Mouse (Mus musculus) heart, embryonic 10.5 days (tissue): ENCODE data around the gene Rsrc1. TPM values are rescaled to one million over a fixed set of nuclear protein-coding genes. Genes with fewer than 3 reads are reported as not detected.
"Not testable (repeated sequence)": the region's sequence is repeated elsewhere in the genome, so short reads cannot be mapped to it uniquely, and the experiment has no call there.

Experiments
- DNase-seq: peaks from one replicate; pipeline ENCODE4 v3.0.0-alpha.2; 2017; ENCODE audit warnings: low spot score
- H3K27ac ChIP-seq: fragments of 300-500 bp; sonication (generic); 2 replicates; pipeline ENCODE4 v1.5.1; 2016; ENCODE audit warnings: mild to moderate bottlenecking
- H3K27me3 ChIP-seq: fragments of 300-500 bp; sonication (generic); 2 replicates; pipeline ENCODE4 v1.6.1; 2016; ENCODE audit warnings: mild to moderate bottlenecking; ENCODE audit not compliant: poor library complexity, insufficient read depth, severe bottlenecking
- H3K36me3 ChIP-seq: fragments of 300-500 bp; sonication (generic); 2 replicates; pipeline ENCODE4 v1.6.1; 2016; ENCODE audit warnings: mild to moderate bottlenecking, moderate library complexity
- H3K4me1 ChIP-seq: fragments of 300-500 bp; sonication (generic); 2 replicates; pipeline ENCODE4 v1.6.1; 2016; ENCODE audit warnings: mild to moderate bottlenecking
- H3K4me3 ChIP-seq: fragments of 300-500 bp; sonication (generic); 2 replicates; pipeline ENCODE4 v1.5.1; 2016; ENCODE audit warnings: mild to moderate bottlenecking, moderate library complexity
- H3K9me3 ChIP-seq: fragments of 300-500 bp; sonication (generic); 2 replicates; pipeline ENCODE4 v1.6.1; 2016; ENCODE audit warnings: mild to moderate bottlenecking, moderate library complexity
- WGBS: fragments of 180-500 bp; shearing (Covaris S2); methylation state at CpG from one replicate; pipeline ENCODE4 v1.1.7; 2016; 5-methylcytosine and 5-hydroxymethylcytosine counted together
- polyA plus RNA-seq: library from polyadenylated mRNA; unstranded; fragments of >200 nt; fragmentation: Nextera tagmentation; extraction: Ambion mirVana; gene quantifications from 2 replicates; pipeline ENCODE4 v1.2.1, GENCODE M21; 2016

Rsrc1 gene
- polyA plus RNA-seq, 1 experiment from 2014 or later, result 35.6 TPM

DNA sequence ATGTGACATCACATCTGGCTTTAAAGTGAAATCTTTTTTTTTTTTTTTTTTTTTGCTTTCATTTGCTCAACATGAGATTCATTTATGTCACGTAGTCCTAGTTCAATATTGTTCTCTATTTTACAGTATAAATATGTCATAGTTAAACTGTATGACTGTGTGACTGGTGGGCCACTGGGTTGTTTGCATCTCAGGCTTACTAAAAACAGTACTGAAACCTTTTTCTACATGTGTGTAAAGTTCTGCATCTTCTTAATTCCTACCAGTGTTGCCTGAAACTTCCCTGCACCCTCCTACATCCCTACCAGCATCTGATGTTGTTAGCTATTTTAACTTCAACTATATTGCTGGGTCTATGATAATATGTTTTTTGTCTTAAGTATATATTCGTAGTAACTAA lies 78.6 kb downstream of the Rsrc1 start:
- Histone ChIP-seq H3K36me3 (0 out of 2 replicates have a peak, but pooled peaks cover 8% of the 10 kb centered on the region), H3K9me3 (no peaks in the 10 kb centered on the region), H3K27ac (no peak overlapping the region), H3K4me1 (no peaks in the 10 kb centered on the region), H3K4me3 (no peak overlapping the region), H3K27me3 (no peaks in the 10 kb centered on the region)
- DNase-seq, result no peak
- 94% methylated on average over 2 of the region's 2 CpGs for WGBS

DNA sequence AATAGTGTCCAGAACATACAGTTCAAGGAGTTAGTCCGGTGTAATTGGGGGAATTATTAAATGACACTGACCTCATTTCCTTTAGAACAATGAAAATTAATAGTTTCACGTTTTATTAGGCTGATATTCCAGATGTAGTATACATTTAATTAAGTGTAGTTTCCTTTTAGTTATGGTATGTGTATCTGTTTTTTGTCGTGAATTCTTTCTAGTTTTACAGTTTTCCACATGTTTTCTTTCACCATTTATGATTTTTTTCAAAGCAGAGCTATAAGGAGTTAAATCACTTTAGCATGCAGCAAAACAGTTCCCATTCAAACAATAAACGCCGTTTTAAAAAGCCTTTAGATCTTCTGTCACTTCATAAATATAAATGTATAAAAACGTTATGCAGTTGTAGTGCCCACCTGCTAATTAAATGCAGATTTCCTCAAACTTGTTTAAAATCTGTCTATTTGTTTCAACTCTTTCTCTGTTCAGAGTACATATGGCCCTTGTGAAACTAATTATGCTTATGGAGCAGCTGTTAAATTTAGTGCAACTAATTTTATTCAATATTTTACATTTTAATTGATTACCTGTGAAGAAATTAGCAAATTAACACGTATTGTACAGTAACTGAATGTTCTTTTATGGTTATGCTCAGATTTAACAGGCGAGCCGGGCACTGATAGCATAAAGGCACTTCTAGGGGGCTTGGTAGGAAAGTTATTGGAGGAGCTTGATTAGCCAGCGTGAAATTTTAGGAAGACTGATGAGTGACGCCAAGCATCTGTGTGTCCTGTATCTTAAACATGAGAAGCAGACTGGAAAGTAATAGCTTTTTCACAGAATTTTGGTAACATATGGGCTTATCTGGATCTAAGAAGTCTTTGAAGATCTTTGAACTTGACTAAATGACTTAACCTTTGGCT lies 89.6 kb downstream of the Rsrc1 start:
- no peak for DNase-seq
- H3K4me1 ChIP-seq, result no peaks in the 10 kb centered on the region
- H3K36me3 ChIP-seq, result 0 out of 2 replicates have a peak, but pooled peaks cover 4% of the 10 kb centered on the region
- H3K27me3 ChIP-seq, result no peaks in the 10 kb centered on the region
- WGBS, result 88% methylated on average over 11 of the region's 11 CpGs
- no peak overlapping the region for H3K27ac ChIP-seq
- no peaks in the 10 kb centered on the region for H3K9me3 ChIP-seq
- no peak overlapping the region for H3K4me3 ChIP-seq

DNA sequence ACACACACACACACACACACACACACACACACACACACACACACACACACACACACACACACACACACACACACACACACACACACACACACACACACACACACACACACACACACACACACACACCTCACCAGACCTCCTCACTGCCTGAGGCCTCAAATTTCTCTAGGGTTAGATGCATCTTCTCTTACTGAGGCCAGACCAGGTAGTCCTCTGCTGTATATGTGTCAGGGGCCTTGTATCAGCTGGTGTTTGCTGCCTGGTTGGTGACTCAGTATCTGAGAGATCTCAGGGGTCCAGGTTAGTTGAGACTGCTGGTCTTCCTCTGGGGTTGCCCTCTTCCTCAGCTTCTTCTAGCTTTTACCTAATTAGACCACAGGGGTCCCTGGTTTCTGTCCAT lies 92.5 kb downstream of the Rsrc1 start:
- not testable (repeated sequence) for H3K27me3 ChIP-seq, H3K4me1 ChIP-seq, H3K9me3 ChIP-seq, DNase-seq, H3K36me3 ChIP-seq, H3K27ac ChIP-seq, H3K4me3 ChIP-seq

DNA sequence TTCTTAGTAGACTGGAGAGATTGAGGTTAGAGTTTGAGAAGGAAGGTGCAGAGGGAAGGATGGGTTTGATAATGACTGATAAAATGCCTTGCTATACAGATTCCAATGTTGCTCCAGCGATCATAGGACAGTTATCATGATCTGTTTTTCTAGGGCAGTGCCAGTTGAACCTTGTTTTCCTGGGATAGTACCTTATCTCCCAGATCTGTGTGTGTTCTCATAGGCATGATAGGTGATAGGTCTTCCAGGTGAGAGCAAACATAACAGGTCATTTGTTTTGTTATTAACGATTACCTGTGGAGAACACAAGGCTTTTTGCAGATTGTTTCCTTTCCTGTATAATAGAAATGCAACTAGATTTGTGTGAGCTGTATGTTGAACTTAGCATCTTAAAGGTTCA lies 94.3 kb downstream of the Rsrc1 start:
- H3K27ac ChIP-seq, result no peak overlapping the region
- no peak for DNase-seq
- peaks cover 4% of the 10 kb centered on the region; the same call in 1 of the 2 replicates for H3K36me3 ChIP-seq
- H3K4me1 ChIP-seq, result no peaks in the 10 kb centered on the region
- H3K4me3 ChIP-seq, result no peak overlapping the region
- WGBS, result 92% methylated on average over 2 of the region's 2 CpGs
- H3K9me3 ChIP-seq, result no peaks in the 10 kb centered on the region
- no peaks in the 10 kb centered on the region for H3K27me3 ChIP-seq

DNA sequence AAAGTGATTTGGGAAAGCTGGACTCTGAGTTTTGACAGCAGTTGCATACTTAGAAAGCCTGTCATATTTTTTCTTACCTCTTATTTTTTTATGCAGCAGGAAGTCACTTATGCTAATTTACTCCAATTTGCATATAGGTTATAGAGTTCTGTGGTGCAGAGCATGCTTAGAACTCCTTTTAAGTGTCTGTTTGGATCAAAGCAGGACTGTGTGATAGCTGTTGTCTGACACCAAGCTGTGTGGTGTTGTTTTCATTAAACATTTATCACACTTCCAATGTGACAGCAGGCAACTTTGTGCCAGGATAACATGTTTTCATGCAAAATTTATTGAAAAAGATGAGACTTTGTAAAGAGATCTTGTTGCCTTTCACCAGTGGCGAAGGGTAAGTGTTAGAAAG lies 103.6 kb downstream of the Rsrc1 start:
- no peaks in the 10 kb centered on the region for H3K9me3 ChIP-seq
- H3K4me3 ChIP-seq, result no peak overlapping the region
- no peaks in the 10 kb centered on the region for H3K27me3 ChIP-seq
- H3K27ac ChIP-seq, result no peak overlapping the region
- no peaks in the 10 kb centered on the region for H3K36me3 ChIP-seq
- WGBS, result 98% methylated on average over 1 of the region's 1 CpGs
- DNase-seq, result no peak
- no peaks in the 10 kb centered on the region for H3K4me1 ChIP-seq

DNA sequence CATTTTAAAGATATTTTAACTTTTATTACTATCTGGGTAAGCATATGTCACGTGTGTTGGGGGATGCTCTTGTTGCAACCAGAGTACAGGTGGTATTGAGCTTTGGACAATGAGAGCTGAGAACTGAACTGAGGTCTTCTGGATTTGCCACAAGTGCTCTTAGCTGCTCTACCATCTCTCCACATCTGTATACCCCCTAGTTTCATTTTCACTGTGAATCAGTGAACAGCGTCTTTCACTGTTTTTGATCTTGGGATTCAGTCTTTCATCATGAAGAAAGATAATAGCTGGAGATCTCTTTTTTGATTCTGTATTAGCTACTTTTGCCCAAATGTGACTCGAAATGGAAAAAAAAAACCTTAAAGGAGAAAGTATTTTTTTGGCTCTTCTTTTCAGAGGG lies 127.2 kb downstream of the Rsrc1 start:
- Histone ChIP-seq H3K27me3 (no peaks in the 10 kb centered on the region), H3K4me1 (no peaks in the 10 kb centered on the region), H3K36me3 (no peaks in the 10 kb centered on the region), H3K27ac (no peak overlapping the region), H3K4me3 (no peak overlapping the region), H3K9me3 (no peaks in the 10 kb centered on the region)
- DNase-seq, result no peak
- 92% methylated on average over 3 of the region's 3 CpGs for WGBS

DNA sequence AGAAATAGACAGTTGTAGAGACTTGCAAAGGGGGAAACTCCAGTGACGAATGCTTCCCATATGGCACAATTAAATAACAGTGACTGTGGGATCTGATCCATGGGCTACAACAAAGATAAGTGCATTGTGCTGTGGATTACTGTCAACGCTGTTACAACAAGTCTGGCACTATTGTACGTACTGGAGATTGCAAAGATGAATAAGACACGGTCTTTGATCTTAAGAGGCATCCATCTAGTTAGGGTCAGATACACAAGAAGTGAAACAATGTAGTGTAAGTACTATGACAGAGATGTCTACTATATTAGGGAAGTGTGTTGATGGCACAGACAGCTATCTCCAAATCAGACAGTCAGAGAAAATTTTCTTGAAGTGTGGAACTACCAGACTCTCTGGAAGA lies 135.1 kb downstream of the Rsrc1 start:
- 69% methylated on average over 4 of the region's 4 CpGs for WGBS

DNA sequence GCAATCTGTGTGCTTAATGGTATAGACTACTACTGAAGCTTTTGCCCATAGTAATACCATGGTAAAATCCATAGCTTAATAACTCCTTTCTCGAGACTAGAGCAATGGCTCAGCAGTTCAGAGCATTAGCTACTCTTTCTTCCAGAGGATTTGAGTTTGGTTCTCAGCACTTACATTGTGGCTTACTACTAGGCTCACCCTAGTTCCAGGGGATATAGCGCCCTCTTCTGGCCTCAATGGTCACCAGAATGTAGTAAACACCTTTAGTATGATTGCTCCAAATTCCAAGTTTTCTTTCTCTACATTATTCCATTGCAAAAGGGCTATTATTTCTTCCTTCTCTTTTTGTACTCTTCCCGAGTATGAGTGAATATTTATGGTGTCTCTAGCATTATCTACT lies 151.3 kb downstream of the Rsrc1 start:
- H3K36me3 ChIP-seq, result 0 out of 2 replicates have a peak, but pooled peaks cover 2% of the 10 kb centered on the region
- H3K4me3 ChIP-seq, result no peak overlapping the region
- H3K4me1 ChIP-seq, result no peaks in the 10 kb centered on the region
- no peak overlapping the region for H3K27ac ChIP-seq
- 72% methylated on average over 3 of the region's 3 CpGs for WGBS
- DNase-seq, result no peak
- H3K9me3 ChIP-seq, result no peaks in the 10 kb centered on the region
- H3K27me3 ChIP-seq, result no peaks in the 10 kb centered on the region

More for the DNA sequence above, 135.1 kb downstream of the Rsrc1 start:
- no peaks in the 10 kb centered on the region for H3K36me3 ChIP-seq
- DNase-seq, result no peak
- H3K9me3 ChIP-seq, result no peaks in the 10 kb centered on the region
- no peak overlapping the region for H3K27ac ChIP-seq
- H3K4me1 ChIP-seq, result no peaks in the 10 kb centered on the region
- no peak overlapping the region for H3K4me3 ChIP-seq
- no peaks in the 10 kb centered on the region for H3K27me3 ChIP-seq

DNA sequence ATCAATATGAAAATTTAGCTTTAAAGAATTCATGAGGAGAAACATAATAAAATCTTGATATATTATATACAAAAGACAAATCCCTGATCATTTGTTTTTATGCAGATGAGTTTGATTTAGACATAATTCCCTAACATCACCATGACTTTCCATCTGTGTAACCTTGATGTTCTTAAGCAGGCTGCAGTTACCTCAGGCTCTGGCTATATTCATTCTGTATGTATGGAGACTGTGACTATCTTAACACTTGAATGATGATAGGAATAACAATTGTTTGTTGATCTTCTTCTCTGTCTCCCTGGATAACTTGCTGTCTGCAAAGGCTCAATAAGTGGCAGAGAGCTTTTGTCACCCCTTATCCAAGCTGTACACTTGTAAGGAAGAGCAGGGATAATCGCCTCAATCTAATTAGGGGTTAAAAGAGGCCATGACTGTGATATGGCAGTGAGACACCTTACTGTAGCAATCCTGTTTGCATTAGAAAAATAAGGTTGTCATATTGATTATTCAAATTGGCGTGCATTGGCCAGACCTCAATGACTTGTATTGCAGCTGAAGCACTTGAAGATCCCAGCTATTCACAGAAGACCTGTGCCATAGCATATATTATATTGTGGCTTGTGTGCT lies 154.7 kb downstream of the Rsrc1 start:
- Histone ChIP-seq H3K9me3 (no peaks in the 10 kb centered on the region), H3K4me1 (no peaks in the 10 kb centered on the region), H3K27ac (no peak overlapping the region), H3K4me3 (no peak overlapping the region), H3K27me3 (no peaks in the 10 kb centered on the region), H3K36me3 (no peaks in the 10 kb centered on the region)
- 64% methylated on average over 2 of the region's 2 CpGs for WGBS
- no peak for DNase-seq

DNA sequence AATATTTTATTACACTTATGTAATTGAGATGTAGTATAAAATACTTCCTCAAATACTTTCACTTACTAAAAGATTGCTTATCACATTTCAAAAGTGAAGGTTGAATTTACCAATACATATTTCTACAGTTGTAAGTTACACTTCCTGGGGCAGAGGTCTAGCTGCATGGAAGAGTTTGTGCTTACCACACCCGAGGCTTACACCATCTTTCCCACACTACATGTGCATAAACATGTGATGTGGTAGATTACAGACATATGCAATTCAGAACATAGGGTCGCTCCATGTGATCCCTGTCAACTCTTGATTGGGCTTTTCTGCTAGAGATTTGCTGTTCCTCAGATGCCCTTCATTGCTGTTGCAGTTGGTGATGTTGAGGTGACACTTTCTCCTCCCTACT lies 163.8 kb downstream of the Rsrc1 start:
- no peak for DNase-seq
- Histone ChIP-seq H3K36me3 (no peaks in the 10 kb centered on the region; the same call in 1 of the 2 replicates), H3K27ac (no peak overlapping the region), H3K27me3 (no peaks in the 10 kb centered on the region), H3K9me3 (no peaks in the 10 kb centered on the region), H3K4me3 (no peak overlapping the region), H3K4me1 (no peaks in the 10 kb centered on the region)
- WGBS, result 88% methylated on average over 2 of the region's 2 CpGs

DNA sequence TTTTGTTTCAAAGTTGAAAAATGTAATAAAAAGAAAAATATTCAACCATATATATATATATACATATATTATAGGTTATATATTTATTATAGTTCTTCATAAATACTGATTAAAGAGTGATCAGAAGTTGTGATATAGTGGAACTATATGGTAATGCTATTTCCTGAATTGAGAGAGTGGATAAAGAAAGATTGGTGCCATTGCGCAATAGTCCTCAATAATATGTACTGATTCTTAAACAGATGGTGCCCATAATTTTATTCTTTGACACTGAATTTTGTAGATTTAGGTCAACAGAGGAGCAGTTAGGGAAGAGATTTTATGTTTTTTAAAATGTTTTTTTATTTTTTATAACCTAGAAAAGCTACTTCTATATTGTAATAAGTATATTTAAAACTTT lies 165.1 kb downstream of the Rsrc1 start:
- H3K4me1 ChIP-seq, result no peaks in the 10 kb centered on the region
- no peaks in the 10 kb centered on the region; the same call in 1 of the 2 replicates for H3K36me3 ChIP-seq
- H3K27me3 ChIP-seq, result no peaks in the 10 kb centered on the region
- H3K9me3 ChIP-seq, result no peaks in the 10 kb centered on the region
- no peak for DNase-seq
- 96% methylated on average over 1 of the region's 1 CpGs for WGBS
- H3K4me3 ChIP-seq, result no peak overlapping the region
- H3K27ac ChIP-seq, result no peak overlapping the region

DNA sequence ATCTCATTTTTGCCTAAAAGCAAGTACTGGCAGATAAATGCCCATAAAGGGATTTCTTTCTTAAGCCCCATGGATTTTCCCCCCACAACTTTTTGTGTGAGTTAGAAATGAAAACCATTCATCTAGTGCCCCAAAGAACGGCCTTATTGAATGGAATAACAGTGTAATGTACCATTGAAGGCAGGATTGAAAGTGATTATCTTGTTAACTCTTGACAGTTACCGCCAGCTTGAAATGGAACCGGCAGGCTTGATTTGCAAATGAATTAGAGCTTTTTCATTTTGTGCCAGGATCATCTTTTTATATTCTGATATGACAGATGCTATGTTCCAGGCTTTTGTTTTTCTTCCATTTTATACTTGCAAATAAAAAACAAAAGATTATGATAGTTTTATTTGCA lies 166.1 kb downstream of the Rsrc1 start:
- H3K27ac ChIP-seq, result no peak overlapping the region
- no peaks in the 10 kb centered on the region; the same call in 1 of the 2 replicates for H3K36me3 ChIP-seq
- DNase-seq, result no peak
- no peaks in the 10 kb centered on the region for H3K4me1 ChIP-seq
- H3K9me3 ChIP-seq, result no peaks in the 10 kb centered on the region
- 79% methylated on average over 3 of the region's 3 CpGs for WGBS
- H3K27me3 ChIP-seq, result no peaks in the 10 kb centered on the region
- H3K4me3 ChIP-seq, result no peak overlapping the region

DNA sequence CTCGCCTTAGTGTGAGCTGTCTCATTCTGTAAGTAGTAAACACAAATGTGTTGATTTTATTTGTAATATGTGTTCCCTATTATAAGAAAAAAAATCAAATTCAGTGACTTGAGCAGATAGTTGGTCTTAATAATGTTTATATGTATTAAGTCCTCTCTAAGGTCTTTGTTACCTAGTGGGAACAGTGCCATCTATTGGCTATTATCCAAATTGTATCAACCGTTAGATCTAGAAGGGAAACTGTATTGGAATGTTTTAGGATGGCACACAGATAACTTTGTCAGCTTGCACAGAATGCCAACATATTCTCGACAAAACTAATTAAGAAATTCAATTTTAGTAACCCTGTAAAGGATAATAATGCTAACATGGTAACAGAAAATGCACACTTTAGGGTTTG lies 216.0 kb downstream of the Rsrc1 start:
- WGBS, result 39% methylated on average over 3 of the region's 3 CpGs
- Histone ChIP-seq H3K27me3 (no peaks in the 10 kb centered on the region), H3K36me3 (no peaks in the 10 kb centered on the region), H3K4me3 (no peak overlapping the region), H3K9me3 (no peaks in the 10 kb centered on the region), H3K4me1 (no peaks in the 10 kb centered on the region), H3K27ac (no peak overlapping the region)
- no peak for DNase-seq
